Mouse (Mus musculus): ENCODE measurements at regions not wholly inside any gene's neighbourhood (a gene's known extent, or its start where the extent isn't known, plus 50 kb on each side); places are given as distances from the start of the nearest gene placed in this dataset.

DNA sequence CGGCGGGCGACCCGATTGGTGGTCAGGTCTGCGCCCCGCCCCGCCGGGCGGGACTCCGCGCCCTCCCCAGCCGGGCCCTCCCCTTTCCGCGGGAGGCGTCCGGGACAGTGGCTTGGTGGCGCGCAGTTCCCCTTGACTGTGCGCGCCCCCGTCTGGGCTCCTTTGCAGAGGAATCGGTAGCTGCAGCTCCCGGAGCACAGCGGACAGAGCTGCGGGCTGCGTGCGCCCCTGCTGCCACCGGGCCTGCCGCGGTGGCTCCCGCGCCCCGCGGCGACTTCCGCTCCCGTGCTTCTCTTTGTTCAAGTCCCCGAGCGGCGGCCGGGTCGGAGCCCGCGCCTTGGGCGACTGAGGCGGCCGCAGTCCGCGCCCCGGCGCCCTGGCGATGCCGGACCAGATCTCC, 566.6 kb upstream of the Gm21863 start:
- DNase-seq (ENCODE audit: low spot score) = peak; percentile 24
